Mouse (Mus musculus) liver, postnatal 0 days (tissue): Measurements from ENCODE around the gene Ccdc185.

Source experiments
- CTCF ChIP-seq: sonication (generic); IDR thresholded peaks from 2 replicates; pipeline ENCODE4 v1.5.1; 2016; ENCODE audit warnings: antibody characterized with exemption, low read depth
- EP300 ChIP-seq: IDR thresholded peaks from 2 replicates; pipeline ENCODE4 v1.6.1; 2016; ENCODE audit warnings: antibody characterized with exemption, low read depth, mild to moderate bottlenecking

DNA sequence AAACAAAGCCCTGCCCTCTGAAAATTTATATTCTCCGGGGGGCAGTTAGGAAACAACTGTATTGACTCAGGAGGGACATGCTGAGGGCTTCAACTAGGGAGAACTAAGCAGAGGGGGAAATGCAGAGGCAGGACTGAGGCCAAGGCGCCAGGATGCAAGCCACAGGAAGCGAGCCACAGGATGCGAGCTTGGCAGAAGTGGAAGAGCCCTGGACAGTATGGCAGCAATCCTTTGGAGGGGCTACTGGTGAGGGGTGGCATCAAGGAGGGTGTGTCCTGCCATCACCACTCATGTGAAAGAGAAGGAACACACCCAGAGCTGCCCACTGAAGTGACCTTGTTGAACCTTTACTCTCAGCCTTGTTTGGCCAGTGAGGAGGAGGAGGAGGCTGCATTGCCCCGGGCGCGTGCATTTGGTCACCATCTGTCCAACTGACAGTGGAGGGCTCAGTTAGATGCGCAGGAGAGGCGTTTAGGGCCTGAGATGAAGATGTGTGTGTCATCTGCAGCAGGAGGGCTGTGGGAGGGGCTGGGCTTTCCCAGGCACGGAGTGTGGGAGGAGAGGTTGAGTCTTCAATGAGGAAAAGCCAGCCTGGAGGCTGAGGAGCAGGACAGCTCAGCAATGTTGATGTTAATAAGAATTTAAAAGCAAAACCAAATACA, 27.9 kb upstream of the Ccdc185 start:
- TF ChIP-seq CTCF (no peak), EP300 (no peak)
